Mouse (Mus musculus) bone marrow, adult 2 months (tissue): ENCODE data around the gene Selenok. TPM values are rescaled to one million over a fixed set of nuclear protein-coding genes. Genes with fewer than 3 reads are reported as not detected.

ENCODE experiments used
- H3K27ac ChIP-seq: fragments of 200-500 bp; 2 replicates; pipeline ENCODE4 v1.5.1; 2012; ENCODE audit warnings: low read depth, mild to moderate bottlenecking, control low read depth, inconsistent platforms, low read length; ENCODE audit not compliant: control insufficient read depth, poor library complexity, insufficient read depth
- H3K4me1 ChIP-seq: fragments of 200-500 bp; 2 replicates; pipeline ENCODE4 v1.6.1; 2011; ENCODE audit warnings: low read length; ENCODE audit not compliant: control insufficient read depth, insufficient read depth
- H3K4me3 ChIP-seq: fragments of 200-500 bp; replicated peaks from 2 replicates; pipeline ENCODE3; 2011; ENCODE audit warnings: mild to moderate bottlenecking, low read depth, low read length, control low read depth; ENCODE audit not compliant: control insufficient read depth
- CTCF ChIP-seq: fragments of 200-500 bp; IDR thresholded peaks from 2 replicates; pipeline ENCODE4 v1.5.1; 2011; ENCODE audit warnings: low read length, control low read depth; ENCODE audit not compliant: control insufficient read depth, insufficient read depth
- POLR2A ChIP-seq: fragments of 200-500 bp; IDR thresholded peaks from 2 replicates; pipeline ENCODE4 v1.6.1; 2011; ENCODE audit warnings: low read depth, mild to moderate bottlenecking, control low read depth, low read length, borderline replicate concordance; ENCODE audit not compliant: control insufficient read depth
- WGBS: fragments of 180-500 bp; shearing (Covaris S2); methylation state at CpG from one replicate; pipeline ENCODE4 v1.1.7; 2018; 5-methylcytosine and 5-hydroxymethylcytosine counted together
- polyA plus RNA-seq: library from polyadenylated mRNA; stranded (reverse); fragments of >200 nt; gene quantifications from 2 replicates; pipeline ENCODE4 v1.2.4, GENCODE M21; 2011; ENCODE audit warnings: low replicate concordance; ENCODE audit not compliant: missing spikeins, insufficient read depth, insufficient read length

The Selenok gene
- polyA plus RNA-seq, 1 experiment = 45.0 TPM

GRCm38 (mm10) chr14:30018463-30018801, 50.3 kb downstream of the Selenok start:
- Histone ChIP-seq H3K27ac (no peak overlapping the region), H3K4me3 (no peak overlapping the region), H3K4me1 (peaks cover 6% of the 10 kb centered on the region; the same call in 1 of the 2 replicates)
- WGBS = 92% methylated on average over 4 of the region's 4 CpGs
- no peak for TF ChIP-seq POLR2A

GRCm38 (mm10) chr14:30018846-30019245, 50.7 kb downstream of the Selenok start:
- peaks cover 6% of the 10 kb centered on the region; the same call in 1 of the 2 replicates for H3K4me1 ChIP-seq
- TF ChIP-seq POLR2A = no peak
- no peak for TF ChIP-seq CTCF
- 82% methylated on average over 6 of the region's 6 CpGs for WGBS
- no peak overlapping the region for H3K4me3 ChIP-seq
- H3K27ac ChIP-seq = no peak overlapping the region

- Histone ChIP-seq H3K4me3 (no peak overlapping the region), H3K27ac (peak overlapping the region; percentile 10; the same call in 1 of the 2 replicates), H3K4me1 (peaks cover 6% of the 10 kb centered on the region; the same call in 1 of the 2 replicates)
- no peak for TF ChIP-seq CTCF
- TF ChIP-seq POLR2A = no peak
- 82% methylated on average over 8 of the region's 8 CpGs for WGBS
These were observed 51.3 kb downstream of the Selenok start for GRCm38 (mm10) chr14:30019375-30019774.

GRCm38 (mm10) chr14:30019792-30020575, 51.9 kb downstream of the Selenok start:
- no peak for TF ChIP-seq CTCF
- TF ChIP-seq POLR2A = no peak
- 27% methylated on average over 9 of the region's 9 CpGs for WGBS
- H3K27ac ChIP-seq = peak overlapping the region; percentile 9
- peaks cover 3% of the 10 kb centered on the region; the same call in 1 of the 2 replicates for H3K4me1 ChIP-seq
- H3K4me3 ChIP-seq = no peak overlapping the region

- no peak for TF ChIP-seq CTCF
- no peak for TF ChIP-seq POLR2A
- WGBS = 12% methylated on average over 6 of the region's 6 CpGs
- Histone ChIP-seq H3K4me3 (no peak overlapping the region), H3K4me1 (peaks cover 3% of the 10 kb centered on the region; the same call in 1 of the 2 replicates), H3K27ac (peak overlapping the region; percentile 83)
These were observed 54.4 kb downstream of the Selenok start for GRCm38 (mm10) chr14:30022471-30022870.

GRCm38 (mm10) chr14:30024387-30024786, 56.3 kb downstream of the Selenok start:
- TF ChIP-seq POLR2A = no peak
- no peak for TF ChIP-seq CTCF
- H3K4me1 ChIP-seq = peaks cover 3% of the 10 kb centered on the region; the same call in 1 of the 2 replicates
- 3% methylated on average over 7 of the region's 7 CpGs for WGBS
- H3K27ac ChIP-seq = no peak overlapping the region
- peak overlapping the region; percentile 20 for H3K4me3 ChIP-seq

Other genes starting within 250 kb of the Selenok start
- gene Cacna2d3, start 246.4 kb upstream of the Selenok start, polyA plus RNA-seq = 1.00 and 4.5 TPM in 2 replicates
- 12.5 and 21.8 TPM in 2 replicates for gene Actr8, start 10.0 kb downstream of the Selenok start, polyA plus RNA-seq
- 7.8 TPM in 1 of 2 replicates, not detected in the other for gene Il17rb, start 40.6 kb downstream of the Selenok start, polyA plus RNA-seq
- gene Chdh, start 40.7 kb downstream of the Selenok start, polyA plus RNA-seq = 4.6 and 5.4 TPM in 2 replicates